Mouse (Mus musculus) heart, adult 2 months (tissue): ENCODE measurements at regions not wholly inside any gene's neighbourhood (a gene's known extent, or its start where the extent isn't known, plus 50 kb on each side); places are given as distances from the start of the nearest gene placed in this dataset.

ENCODE experiments used
- CTCF ChIP-seq: fragments of 200-600 bp; IDR thresholded peaks from 2 replicates; pipeline ENCODE4 v1.8.1; 2022; ENCODE audit warnings: antibody characterized with exemption, mild to moderate bottlenecking, moderate library complexity
- EP300 ChIP-seq: fragments of 200-500 bp; IDR thresholded peaks from 2 replicates; pipeline ENCODE4 v1.6.1; 2011; ENCODE audit warnings: low read depth, low read length, control low read depth; ENCODE audit not compliant: insufficient read depth
- POLR2A ChIP-seq: fragments of 200-500 bp; IDR thresholded peaks from 2 replicates; pipeline ENCODE4 v1.6.1; 2011; ENCODE audit warnings: mild to moderate bottlenecking, low read depth, low read length, control low read depth; ENCODE audit not compliant: insufficient read depth

DNA sequence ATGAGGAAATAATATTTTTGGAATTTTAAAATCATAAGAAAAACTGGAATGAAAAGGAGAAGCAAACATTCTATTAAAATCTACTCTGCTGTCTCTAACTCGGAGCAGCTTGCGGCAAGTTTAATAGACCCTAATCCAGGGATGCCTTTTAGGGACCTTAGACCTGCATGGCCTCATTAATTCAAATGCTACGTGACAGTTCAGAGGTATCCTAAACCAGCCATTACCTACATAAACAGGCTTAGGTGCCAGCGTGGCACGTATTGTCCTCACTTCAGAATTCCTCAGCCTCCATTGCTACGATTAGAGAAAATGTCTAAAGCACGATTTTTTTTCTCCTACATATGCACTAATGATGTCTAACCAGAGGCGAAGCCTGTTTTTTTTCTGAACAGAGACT is 1141.9 kb upstream of the Nr2f1 start:
- no peak for TF ChIP-seq CTCF
- TF ChIP-seq POLR2A = no peak
- no peak for TF ChIP-seq EP300
